Mouse (Mus musculus) lung, embryonic 16.5 days (tissue): ENCODE results near the gene Csnk1d. TPM values are rescaled to one million over a fixed set of nuclear protein-coding genes. Genes with fewer than 3 reads are reported as not detected.

Experiments
- ATAC-seq: fragments of 200-750 bp; cut with Nextera tagmentation; 2 replicates; pipeline ENCODE4 v1.8.0; 2017; ENCODE audit warnings: low read depth, mild to moderate bottlenecking, moderate library complexity
- H3K27ac ChIP-seq: fragments of 300-500 bp; sonication (generic); 2 replicates; pipeline ENCODE4 v1.5.1; 2014; ENCODE audit warnings: mild to moderate bottlenecking, control low read depth, low read length
- H3K27me3 ChIP-seq: fragments of 300-500 bp; sonication (generic); 2 replicates; pipeline ENCODE4 v1.6.1; 2014; ENCODE audit warnings: low read depth, low read length, mixed read lengths; ENCODE audit not compliant: control insufficient read depth, insufficient read depth
- H3K36me3 ChIP-seq: fragments of 300-500 bp; sonication (generic); 2 replicates; pipeline ENCODE4 v1.6.1; 2014; ENCODE audit warnings: low read length; ENCODE audit not compliant: control insufficient read depth, insufficient read depth
- H3K4me1 ChIP-seq: fragments of 300-500 bp; sonication (generic); replicated peaks from 2 replicates; pipeline ENCODE4 v1.6.1; 2014; ENCODE audit warnings: low read length, mixed read lengths; ENCODE audit not compliant: control insufficient read depth, insufficient read depth
- H3K4me2 ChIP-seq: fragments of 300-500 bp; sonication (generic); 2 replicates; pipeline ENCODE4 v1.6.1; 2014; ENCODE audit warnings: low read depth, low read length, control low read depth
- H3K4me3 ChIP-seq: fragments of 300-500 bp; sonication (generic); 2 replicates; pipeline ENCODE4 v1.5.1; 2014; ENCODE audit warnings: mild to moderate bottlenecking, low read length, control low read depth
- H3K9ac ChIP-seq: fragments of 300-500 bp; sonication (generic); 2 replicates; pipeline ENCODE4 v1.6.1; 2014; ENCODE audit warnings: low read length, control low read depth
- H3K9me3 ChIP-seq: fragments of 300-500 bp; sonication (generic); 2 replicates; pipeline ENCODE4 v1.6.1; 2016; ENCODE audit warnings: low read length; ENCODE audit not compliant: control insufficient read depth
- WGBS: fragments of 180-500 bp; shearing (Covaris S2); extraction: QIAGEN DNeasy Blood & Tissue Kit; methylation state at CpG from one replicate; pipeline ENCODE4 v1.1.7; 2014; 5-methylcytosine and 5-hydroxymethylcytosine counted together
- polyA plus RNA-seq: library from polyadenylated mRNA; unstranded; fragments of >200 nt; fragmentation: Nextera tagmentation; extraction: Ambion mirVana; gene quantifications from 2 replicates; pipeline ENCODE4 v1.2.1, GENCODE M21; 2015

Csnk1d gene
- polyA plus RNA-seq, 1 experiment from 2014 or later, result 121 TPM

DNA sequence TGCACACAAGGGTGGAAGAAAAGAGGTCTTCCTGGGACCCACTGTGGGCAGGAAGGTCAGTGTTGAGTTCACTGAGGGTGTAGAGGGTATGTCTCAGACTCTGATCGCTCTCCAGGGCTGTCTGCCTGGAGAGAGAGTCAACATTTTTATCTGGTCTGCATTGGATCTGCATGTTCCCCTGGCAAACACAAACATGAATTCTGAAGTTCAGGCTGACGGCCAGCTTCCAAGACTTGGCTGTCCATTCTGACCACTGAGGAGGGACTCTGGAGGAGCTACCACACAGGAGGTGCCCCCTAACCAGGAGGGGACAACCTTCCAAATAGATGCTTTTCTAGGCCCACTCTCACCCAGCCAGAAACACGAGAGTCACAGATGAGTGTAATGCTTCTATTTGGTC lies 661 bp upstream of the Csnk1d start:
- H3K9me3 ChIP-seq, result no peaks in the 10 kb centered on the region
- H3K27ac ChIP-seq, result peak overlapping the region; percentile 4
- 44% methylated on average over 3 of the region's 3 CpGs for WGBS
- peak overlapping the region; percentile 97 for H3K4me2 ChIP-seq
- H3K9ac ChIP-seq, result peak overlapping the region; percentile 56
- peaks cover 4% of the 10 kb centered on the region for H3K36me3 ChIP-seq
- H3K27me3 ChIP-seq, result no peaks in the 10 kb centered on the region
- peaks cover 29% of the 10 kb centered on the region for H3K4me1 ChIP-seq
- ATAC-seq, result no peak; the same call in 1 of the 2 replicates
- peak overlapping the region; percentile 98 for H3K4me3 ChIP-seq

DNA sequence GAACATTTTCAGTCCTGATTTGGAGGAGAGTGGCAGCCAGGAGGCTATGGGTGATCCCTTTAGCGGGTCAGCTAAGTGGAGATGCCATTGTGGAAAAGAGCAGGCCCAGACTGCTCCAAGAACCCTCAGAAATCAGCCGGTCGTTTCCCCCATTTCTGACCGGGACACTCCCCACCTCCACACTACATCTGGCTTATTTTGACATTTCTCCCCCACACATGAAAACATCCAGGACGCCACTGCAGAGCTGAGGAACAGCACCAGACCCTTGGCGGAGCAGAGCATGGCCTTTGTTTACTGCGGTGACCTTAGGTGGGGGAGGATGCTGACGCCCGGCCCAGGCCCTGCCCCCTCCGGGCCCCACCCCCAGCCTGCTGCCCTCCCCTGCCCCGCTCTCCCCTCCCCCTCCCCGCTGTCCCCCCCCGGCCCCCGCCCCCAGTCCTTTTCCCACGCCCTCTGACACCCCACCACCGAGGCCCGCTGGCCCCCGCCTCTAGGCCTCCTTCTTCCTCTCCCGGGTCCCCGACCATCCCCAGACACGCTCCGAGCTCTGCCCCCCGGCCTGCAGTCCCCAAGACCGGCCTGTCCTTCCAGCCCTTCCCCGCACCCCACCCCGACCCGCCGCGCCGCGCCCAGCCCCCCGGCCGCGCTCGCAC lies 876 bp downstream of the Csnk1d start:
- peak overlapping the region; percentile 97 for H3K4me2 ChIP-seq
- 2% methylated on average over 30 of the region's 35 CpGs for WGBS
- H3K4me1 ChIP-seq, result peaks cover 29% of the 10 kb centered on the region
- peak overlapping the region; percentile 96 for H3K27ac ChIP-seq
- H3K9ac ChIP-seq, result peak overlapping the region; percentile 100
- H3K27me3 ChIP-seq, result no peaks in the 10 kb centered on the region
- no peaks in the 10 kb centered on the region for H3K9me3 ChIP-seq
- peak; percentile 48 for ATAC-seq
- peaks cover 12% of the 10 kb centered on the region for H3K36me3 ChIP-seq
- peak overlapping the region; percentile 98 for H3K4me3 ChIP-seq

DNA sequence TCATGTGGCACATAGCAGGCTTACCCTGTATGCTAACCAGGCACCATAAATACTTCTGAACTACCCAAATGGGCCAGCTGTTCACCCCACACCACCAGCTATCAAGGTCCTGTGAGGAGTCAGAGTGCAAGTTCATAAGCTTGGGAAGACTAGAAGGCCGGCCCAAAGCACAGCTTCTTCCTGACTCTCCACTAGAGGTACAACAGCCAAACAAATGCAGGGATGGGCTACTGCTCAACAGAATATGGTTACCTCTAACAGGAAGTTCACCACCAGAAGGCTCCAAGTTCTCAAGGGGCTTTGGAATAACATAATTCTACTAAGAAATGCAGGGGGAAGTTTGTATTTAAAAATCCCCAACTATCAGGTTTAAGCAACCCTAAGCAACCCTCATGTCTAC lies 1.6 kb downstream of the Csnk1d start:
- WGBS, result 12% methylated on average over 1 of the region's 1 CpGs
- peaks cover 29% of the 10 kb centered on the region for H3K4me1 ChIP-seq
- H3K36me3 ChIP-seq, result peaks cover 12% of the 10 kb centered on the region
- no peak for ATAC-seq
- no peaks in the 10 kb centered on the region for H3K9me3 ChIP-seq
- peak overlapping the region; percentile 98 for H3K4me3 ChIP-seq
- peak overlapping the region; percentile 96; the same call in 1 of the 2 replicates for H3K27ac ChIP-seq
- H3K9ac ChIP-seq, result peak overlapping the region; percentile 100
- peak overlapping the region; percentile 97 for H3K4me2 ChIP-seq
- H3K27me3 ChIP-seq, result no peaks in the 10 kb centered on the region

DNA sequence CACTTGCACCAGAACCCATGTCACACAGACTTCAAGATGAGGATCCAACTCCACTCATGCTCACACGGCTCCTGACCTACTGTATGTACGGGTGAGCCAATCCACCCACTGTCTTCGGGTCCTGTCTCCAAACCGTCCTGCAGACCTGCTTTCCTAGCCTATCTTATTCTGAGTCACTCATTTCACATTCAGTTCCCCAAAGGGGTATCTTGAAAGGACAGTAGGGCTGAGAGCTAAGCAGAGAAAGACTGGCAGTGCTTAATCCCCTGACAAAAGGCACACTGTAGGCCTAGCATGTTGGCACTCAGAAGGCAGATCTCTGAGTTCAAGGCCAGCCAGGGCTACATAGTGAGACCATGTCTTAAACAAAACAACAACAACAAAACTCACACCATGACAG lies 2.7 kb downstream of the Csnk1d start:
- H3K4me3 ChIP-seq, result no peak overlapping the region
- no peak overlapping the region for H3K9ac ChIP-seq
- no peaks in the 10 kb centered on the region for H3K27me3 ChIP-seq
- H3K4me1 ChIP-seq, result peaks cover 29% of the 10 kb centered on the region
- no peaks in the 10 kb centered on the region for H3K9me3 ChIP-seq
- no peak for ATAC-seq
- H3K36me3 ChIP-seq, result peaks cover 12% of the 10 kb centered on the region
- WGBS, result 66% methylated on average over 4 of the region's 4 CpGs
- H3K4me2 ChIP-seq, result peak overlapping the region; percentile 97
- no peak overlapping the region for H3K27ac ChIP-seq

DNA sequence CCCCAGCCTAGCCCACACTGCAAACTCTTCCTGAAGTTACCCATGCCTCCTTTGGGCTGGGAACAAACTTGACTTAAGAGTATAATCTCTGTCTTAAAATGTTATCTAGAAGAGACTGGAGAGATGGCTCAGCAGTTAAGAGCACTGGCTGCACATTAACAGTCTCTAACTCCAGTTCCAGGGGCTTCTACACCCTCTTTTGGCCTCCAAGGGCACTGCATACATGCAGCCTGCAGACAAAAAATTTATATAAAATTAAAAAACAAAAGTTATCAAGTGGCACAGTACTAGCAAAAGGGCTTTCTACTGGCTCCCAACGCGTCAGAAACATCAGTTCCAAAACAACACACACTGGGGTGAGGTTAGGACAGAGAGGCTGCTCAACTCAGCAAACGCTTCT lies 3.5 kb downstream of the Csnk1d start:
- no peak for ATAC-seq
- Histone ChIP-seq H3K9me3 (no peaks in the 10 kb centered on the region), H3K36me3 (peaks cover 18% of the 10 kb centered on the region), H3K9ac (no peak overlapping the region), H3K4me2 (no peak overlapping the region), H3K27ac (no peak overlapping the region), H3K4me3 (no peak overlapping the region), H3K27me3 (no peaks in the 10 kb centered on the region), H3K4me1 (peaks cover 29% of the 10 kb centered on the region)
- WGBS, result 77% methylated on average over 3 of the region's 3 CpGs

DNA sequence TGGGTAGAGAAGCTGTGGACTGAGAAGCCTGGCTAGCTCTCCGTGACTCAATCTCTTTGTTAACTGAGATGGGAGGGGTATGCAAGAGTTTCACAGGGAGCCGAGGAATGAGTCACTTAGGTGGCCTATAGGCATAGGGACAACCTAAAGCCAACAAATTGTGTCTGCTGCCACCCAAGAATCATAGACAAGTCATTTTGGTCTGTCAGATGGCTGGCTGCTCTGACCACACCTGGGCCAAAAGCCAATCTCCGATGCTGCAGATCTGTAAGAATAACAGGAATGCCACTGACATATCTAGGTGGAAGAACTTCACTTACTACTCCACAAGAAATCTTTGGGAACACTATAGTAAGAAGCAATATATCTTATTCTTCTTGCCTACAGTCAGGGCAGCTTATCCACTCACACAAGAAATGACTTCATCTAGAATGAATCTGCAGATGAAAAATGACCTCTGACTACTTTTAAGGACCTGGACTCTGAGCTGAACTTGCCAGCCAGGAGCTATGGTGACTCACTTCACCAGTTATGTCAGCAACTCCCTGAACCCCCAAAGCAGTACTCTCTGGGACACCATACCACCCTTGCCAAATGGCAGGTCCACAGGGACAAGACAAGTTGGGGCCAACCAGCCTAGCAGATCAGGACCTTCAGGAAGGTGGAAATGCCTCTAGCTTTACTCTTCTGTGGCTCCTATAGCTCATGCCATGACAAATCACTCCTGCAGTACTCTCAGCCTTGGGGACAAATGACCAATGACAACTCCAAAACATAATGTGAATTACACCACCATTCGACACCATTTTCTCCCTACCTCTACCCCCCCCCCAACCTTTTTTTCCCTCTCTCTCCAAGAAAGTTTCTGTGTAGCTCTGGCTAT lies 6.4 kb downstream of the Csnk1d start:
- Histone ChIP-seq H3K36me3 (peaks cover 35% of the 10 kb centered on the region), H3K27ac (no peak overlapping the region), H3K4me3 (no peak overlapping the region), H3K9me3 (no peaks in the 10 kb centered on the region), H3K27me3 (no peaks in the 10 kb centered on the region), H3K4me2 (no peak overlapping the region), H3K4me1 (peaks cover 17% of the 10 kb centered on the region), H3K9ac (no peak overlapping the region)
- no peak for ATAC-seq
- WGBS, result 64% methylated on average over 4 of the region's 4 CpGs

DNA sequence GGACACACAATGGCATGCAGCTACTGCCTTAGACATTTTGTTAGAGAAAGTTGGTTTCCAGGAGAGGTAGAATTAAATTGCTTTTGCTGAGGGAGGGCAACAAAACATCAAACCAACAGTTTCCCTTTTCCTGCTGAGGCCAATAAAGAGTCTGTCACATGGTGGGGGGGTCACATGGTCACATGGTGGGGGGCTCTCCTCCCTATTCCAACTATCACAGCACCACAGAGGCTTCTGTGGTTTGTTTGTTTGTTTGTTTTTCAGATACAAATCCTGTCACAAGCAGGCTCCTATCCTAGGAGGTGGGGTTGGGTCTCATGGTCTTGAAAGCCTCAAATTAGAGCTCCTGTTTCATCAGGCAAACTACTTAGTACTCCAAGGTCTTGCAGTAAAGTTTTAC lies 8.7 kb downstream of the Csnk1d start:
- peaks cover 41% of the 10 kb centered on the region for H3K36me3 ChIP-seq
- no peaks in the 10 kb centered on the region for H3K27me3 ChIP-seq
- H3K4me3 ChIP-seq, result no peak overlapping the region
- no peak overlapping the region for H3K27ac ChIP-seq
- ATAC-seq, result no peak
- no peak overlapping the region for H3K9ac ChIP-seq
- no peak overlapping the region for H3K4me2 ChIP-seq
- H3K4me1 ChIP-seq, result no peaks in the 10 kb centered on the region; the same call in 1 of the 2 replicates
- no peaks in the 10 kb centered on the region for H3K9me3 ChIP-seq

DNA sequence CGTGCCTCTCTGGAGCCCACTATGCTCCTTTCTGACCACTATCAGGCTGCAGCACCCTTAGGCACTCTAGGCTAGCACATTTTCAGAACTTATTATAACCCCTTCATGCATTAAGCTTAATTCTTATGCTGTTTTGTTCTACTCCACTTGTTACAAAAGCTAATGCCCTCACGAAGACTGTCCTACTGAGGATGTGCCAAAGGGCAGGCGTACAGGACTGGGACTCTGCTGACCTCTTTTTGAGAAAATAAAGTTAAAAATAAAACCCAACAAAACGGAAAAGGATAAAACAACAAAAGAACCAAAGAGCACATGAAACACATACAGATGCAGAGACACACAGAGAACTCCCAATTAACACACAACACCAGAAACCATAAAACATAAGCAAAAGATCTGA lies 9.5 kb downstream of the Csnk1d start:
- Histone ChIP-seq H3K4me2 (no peak overlapping the region), H3K9me3 (no peaks in the 10 kb centered on the region), H3K9ac (no peak overlapping the region), H3K27ac (no peak overlapping the region), H3K4me3 (no peak overlapping the region), H3K4me1 (no peaks in the 10 kb centered on the region; the same call in 1 of the 2 replicates), H3K36me3 (peaks cover 41% of the 10 kb centered on the region), H3K27me3 (no peaks in the 10 kb centered on the region)
- WGBS, result 80% methylated on average over 4 of the region's 4 CpGs
- ATAC-seq, result no peak

DNA sequence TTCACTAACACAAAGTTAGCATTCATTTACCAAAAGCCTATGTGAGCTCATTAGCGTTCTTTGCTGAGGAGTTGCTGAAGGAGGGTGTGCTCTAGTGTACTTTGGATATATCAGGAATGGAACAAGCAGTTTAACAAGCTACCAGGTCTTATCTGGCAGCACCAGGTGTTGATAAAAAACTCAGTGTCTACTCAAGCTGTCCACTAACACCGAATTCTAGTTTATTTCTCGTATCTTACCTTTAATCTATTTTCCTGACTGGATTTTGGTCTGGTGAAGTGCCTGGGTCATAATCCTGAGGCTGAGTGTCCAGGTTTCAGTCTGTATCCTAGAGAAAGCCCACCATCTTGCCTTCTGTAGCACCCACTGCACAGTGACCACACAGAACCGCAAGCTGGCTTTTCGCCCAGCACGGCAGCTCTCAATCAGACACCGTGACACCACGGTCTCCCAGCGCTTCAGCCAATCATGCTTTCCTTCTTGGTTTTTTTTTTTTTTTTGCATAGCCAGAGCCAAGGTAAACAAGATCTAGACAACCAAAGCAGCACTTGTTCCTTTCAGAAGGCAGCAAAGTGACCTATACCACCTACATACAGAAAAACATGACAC lies 10.6 kb downstream of the Csnk1d start:
- Histone ChIP-seq H3K9ac (no peak overlapping the region), H3K36me3 (peaks cover 35% of the 10 kb centered on the region), H3K27me3 (no peaks in the 10 kb centered on the region), H3K4me3 (no peak overlapping the region), H3K4me1 (no peaks in the 10 kb centered on the region; the same call in 1 of the 2 replicates), H3K27ac (no peak overlapping the region), H3K4me2 (no peak overlapping the region), H3K9me3 (no peaks in the 10 kb centered on the region)
- ATAC-seq, result no peak
- 59% methylated on average over 9 of the region's 9 CpGs for whole genome bisulfite sequencing
